Mouse (Mus musculus): Measurements from ENCODE around the gene Ap4b1. TPM values are rescaled to one million over a fixed set of nuclear protein-coding genes. Genes with fewer than 3 reads are reported as not detected.
"Not testable (repeated sequence)": the region's sequence is repeated elsewhere in the genome, so short reads cannot be mapped to it uniquely, and the experiment has no call there.

Ap4b1 gene
- polyA plus RNA-seq, 1 experiment from 2014 or later = 21.0 TPM

GRCm38 (mm10) chr3:103835951-103836310 is 26.6 kb downstream of the Ap4b1 start:
- no peaks in the 10 kb centered on the region for H3K4me1 ChIP-seq
- no peak for ATAC-seq (ENCODE audit: borderline replicate concordance, extremely low read depth, low FRiP score, low TSS enrichment)
- no peaks in the 10 kb centered on the region for H3K27me3 ChIP-seq
- H3K4me3 ChIP-seq = no peak overlapping the region
- no peaks in the 10 kb centered on the region for H3K9me3 ChIP-seq
- H3K36me3 ChIP-seq = no peaks in the 10 kb centered on the region
- no peak overlapping the region for H3K27ac ChIP-seq
- no peak overlapping the region for H3K9ac ChIP-seq
- no peak overlapping the region for H3K4me2 ChIP-seq
- WGBS = 72% methylated on average over 10 of the region's 10 CpGs

GRCm38 (mm10) chr3:103836453-103836852 is 27.1 kb downstream of the Ap4b1 start:
- Histone ChIP-seq H3K4me1 (no peaks in the 10 kb centered on the region), H3K9ac (no peak overlapping the region), H3K4me3 (no peak overlapping the region), H3K9me3 (no peaks in the 10 kb centered on the region), H3K4me2 (no peak overlapping the region), H3K27ac (no peak overlapping the region), H3K36me3 (no peaks in the 10 kb centered on the region), H3K27me3 (no peaks in the 10 kb centered on the region)
- 90% methylated on average over 5 of the region's 5 CpGs for WGBS
- ATAC-seq (ENCODE audit: borderline replicate concordance, extremely low read depth, low FRiP score, low TSS enrichment) = no peak

- no peak overlapping the region for H3K4me3 ChIP-seq
- 86% methylated on average over 6 of the region's 6 CpGs for WGBS
- no peak for ATAC-seq (ENCODE audit: borderline replicate concordance, extremely low read depth, low FRiP score, low TSS enrichment)
These were observed 30.4 kb downstream of the Ap4b1 start for GRCm38 (mm10) chr3:103839711-103840110.

GRCm38 (mm10) chr3:103840195-103840594 is 30.9 kb downstream of the Ap4b1 start:
- 77% methylated on average over 3 of the region's 3 CpGs for WGBS
- H3K9ac ChIP-seq; H3K4me1 ChIP-seq; H3K36me3 ChIP-seq; H3K4me2 ChIP-seq; H3K27ac ChIP-seq; ATAC-seq (ENCODE audit: borderline replicate concordance, extremely low read depth, low FRiP score, low TSS enrichment); H3K9me3 ChIP-seq; H3K4me3 ChIP-seq; H3K27me3 ChIP-seq: not testable (repeated sequence)

More at GRCm38 (mm10) chr3:103839711-103840110, 30.4 kb downstream of the Ap4b1 start:
- Histone ChIP-seq H3K27me3 (no peaks in the 10 kb centered on the region), H3K4me1 (no peaks in the 10 kb centered on the region), H3K9ac (no peak overlapping the region), H3K36me3 (no peaks in the 10 kb centered on the region), H3K4me2 (no peak overlapping the region), H3K27ac (no peak overlapping the region), H3K9me3 (no peaks in the 10 kb centered on the region)

DNA sequence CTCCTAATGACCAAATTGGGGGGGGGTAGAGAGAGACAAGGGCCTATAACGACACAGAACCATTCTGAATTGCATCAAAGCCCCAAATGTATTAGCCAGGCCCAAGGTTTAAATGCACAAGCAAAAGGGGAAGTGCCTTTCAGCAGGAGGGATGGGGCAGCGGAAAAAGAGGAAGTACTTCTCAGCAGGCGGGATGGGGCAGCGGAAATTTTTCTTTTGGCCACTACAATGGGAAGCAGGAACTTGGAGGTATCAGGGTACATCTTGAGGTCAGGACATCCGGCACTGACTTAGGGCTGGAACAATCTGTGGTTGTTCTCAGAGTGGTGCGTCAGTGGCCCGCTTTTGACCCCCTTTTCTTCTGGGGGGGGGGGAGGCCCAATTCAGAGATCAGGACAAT is 31.6 kb downstream of the Ap4b1 start:
- not testable (repeated sequence) for ATAC-seq (ENCODE audit: borderline replicate concordance, extremely low read depth, low FRiP score, low TSS enrichment); H3K4me1 ChIP-seq; H3K4me3 ChIP-seq; H3K27me3 ChIP-seq; H3K9me3 ChIP-seq; H3K4me2 ChIP-seq; H3K9ac ChIP-seq; H3K36me3 ChIP-seq; H3K27ac ChIP-seq
- 90% methylated on average over 7 of the region's 7 CpGs for WGBS

DNA sequence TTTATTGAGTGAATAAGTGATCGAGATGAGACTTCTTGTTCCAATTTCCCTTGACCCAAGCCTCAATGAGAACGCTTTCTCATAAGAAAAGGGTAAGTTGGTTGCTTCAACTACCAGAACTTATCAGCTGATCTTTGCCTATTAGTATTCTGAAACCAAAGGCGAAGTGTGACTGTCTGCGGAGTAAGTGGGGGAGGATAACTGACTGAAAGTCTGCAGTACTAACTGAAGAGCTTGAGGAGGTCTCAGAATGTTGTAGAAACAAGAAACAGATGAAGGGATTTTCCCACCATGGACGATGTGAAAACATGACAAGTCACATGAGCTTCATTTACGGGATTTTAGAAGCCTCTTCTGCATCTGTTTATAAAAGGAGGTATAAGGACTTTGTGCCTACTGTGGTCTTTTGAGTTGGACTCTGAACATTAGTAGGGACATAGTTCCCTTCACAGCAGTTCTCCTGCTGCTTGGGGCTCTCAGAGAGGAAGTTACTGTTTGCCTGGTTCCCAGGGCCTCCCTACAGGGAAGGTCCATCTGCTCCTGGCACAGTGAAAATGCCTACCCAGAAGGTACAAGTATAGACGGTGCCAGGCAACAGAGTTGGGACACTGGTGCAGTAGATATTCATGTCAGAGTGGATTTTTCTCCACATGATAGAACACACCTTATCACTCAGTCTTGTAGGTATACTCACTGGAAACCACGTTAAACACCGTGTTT is 41.5 kb downstream of the Ap4b1 start:
- H3K4me3 ChIP-seq = no peak overlapping the region
- no peaks in the 10 kb centered on the region for H3K4me1 ChIP-seq
- no peaks in the 10 kb centered on the region for H3K9me3 ChIP-seq
- 68% methylated on average over 9 of the region's 9 CpGs for WGBS
- ATAC-seq (ENCODE audit: borderline replicate concordance, extremely low read depth, low FRiP score, low TSS enrichment) = no peak
- H3K9ac ChIP-seq = no peak overlapping the region
- no peaks in the 10 kb centered on the region for H3K36me3 ChIP-seq
- no peaks in the 10 kb centered on the region for H3K27me3 ChIP-seq
- no peak overlapping the region for H3K27ac ChIP-seq
- no peak overlapping the region for H3K4me2 ChIP-seq

DNA sequence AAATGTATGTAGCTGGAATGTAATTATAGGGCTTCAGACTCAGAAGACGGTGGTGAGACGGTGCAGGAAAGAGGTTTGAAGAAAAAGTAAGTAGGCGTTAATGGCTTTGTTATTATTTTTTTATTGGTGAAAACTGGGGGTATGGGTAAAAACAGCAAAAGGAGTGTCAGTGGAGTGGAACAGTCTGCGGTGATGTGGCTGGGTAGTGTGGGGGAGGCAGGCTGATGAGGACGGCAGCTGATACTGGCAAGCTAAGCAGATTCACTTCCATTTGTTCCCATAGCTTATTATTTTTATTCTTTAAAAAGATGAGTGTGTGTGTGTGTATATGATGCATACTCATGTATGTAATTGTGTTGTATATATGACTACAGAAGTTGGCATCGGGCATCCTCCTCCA is 42.2 kb downstream of the Ap4b1 start:
- no peaks in the 10 kb centered on the region for H3K4me1 ChIP-seq
- no peaks in the 10 kb centered on the region for H3K9me3 ChIP-seq
- WGBS = 86% methylated on average over 6 of the region's 6 CpGs
- no peak overlapping the region for H3K4me3 ChIP-seq
- H3K27me3 ChIP-seq = no peaks in the 10 kb centered on the region
- H3K9ac ChIP-seq = no peak overlapping the region
- no peak overlapping the region for H3K4me2 ChIP-seq
- no peaks in the 10 kb centered on the region for H3K36me3 ChIP-seq
- no peak for ATAC-seq (ENCODE audit: borderline replicate concordance, extremely low read depth, low FRiP score, low TSS enrichment)
- no peak overlapping the region for H3K27ac ChIP-seq

DNA sequence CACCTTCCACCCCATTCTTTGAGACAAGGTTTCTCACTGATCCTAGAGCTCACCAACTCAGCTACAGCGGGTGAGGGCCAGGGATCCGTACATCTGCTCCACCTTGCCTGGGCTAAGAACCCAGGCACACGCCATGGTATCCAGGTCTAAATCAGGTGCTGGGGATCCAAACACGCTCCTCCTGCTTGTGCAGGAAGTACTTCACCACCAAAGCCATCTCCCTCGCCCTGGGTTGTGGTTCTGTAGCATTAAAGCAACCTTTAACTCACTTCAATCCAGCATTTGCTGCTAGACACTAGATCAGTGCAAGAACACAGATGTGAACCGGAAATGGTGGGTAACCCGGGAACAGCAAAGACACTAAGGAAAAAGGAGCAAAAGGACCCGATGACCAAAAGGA is 42.6 kb downstream of the Ap4b1 start:
- no peak overlapping the region for H3K9ac ChIP-seq
- H3K36me3 ChIP-seq = no peaks in the 10 kb centered on the region
- ATAC-seq (ENCODE audit: borderline replicate concordance, extremely low read depth, low FRiP score, low TSS enrichment) = no peak
- H3K4me1 ChIP-seq = no peaks in the 10 kb centered on the region
- H3K27me3 ChIP-seq = no peaks in the 10 kb centered on the region
- 85% methylated on average over 8 of the region's 8 CpGs for WGBS
- H3K9me3 ChIP-seq = no peaks in the 10 kb centered on the region
- no peak overlapping the region for H3K4me3 ChIP-seq
- no peak overlapping the region for H3K27ac ChIP-seq
- no peak overlapping the region for H3K4me2 ChIP-seq

DNA sequence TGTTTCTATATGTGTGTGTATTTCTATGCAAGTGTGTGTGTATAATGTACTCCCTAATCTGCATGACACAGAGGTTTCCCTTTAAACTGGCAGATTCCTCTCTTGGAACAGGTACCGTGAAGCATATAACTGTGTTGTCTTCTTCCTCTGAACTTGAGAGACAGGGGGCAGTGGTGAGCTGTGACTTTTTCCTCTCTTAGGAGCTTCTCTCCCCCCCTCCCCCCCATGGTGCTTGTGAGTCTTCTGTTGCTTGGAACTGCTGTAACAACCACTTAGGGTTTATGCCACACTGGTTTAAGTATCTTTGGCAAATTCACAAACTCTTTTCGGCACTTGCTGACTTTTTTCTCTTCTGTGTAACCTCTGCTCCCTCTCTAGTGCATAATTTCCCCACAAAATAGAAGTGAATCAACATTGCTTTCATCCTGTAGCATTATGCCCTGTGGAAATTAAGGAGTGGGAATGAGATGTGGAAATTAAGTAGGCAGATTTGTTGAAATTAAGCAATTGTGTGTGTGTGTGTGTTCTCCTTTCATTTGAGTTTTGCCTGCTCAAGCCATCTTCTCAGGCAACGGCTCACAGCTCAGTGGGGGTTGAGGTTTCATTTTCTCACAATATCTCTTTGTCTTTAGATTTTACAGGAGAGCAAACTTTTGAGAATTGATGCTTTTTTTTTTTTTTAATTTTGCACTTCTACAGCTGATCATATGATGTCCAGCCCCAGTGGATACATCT is 43.4 kb downstream of the Ap4b1 start:
- ATAC-seq (ENCODE audit: borderline replicate concordance, extremely low read depth, low FRiP score, low TSS enrichment) = no peak
- no peak overlapping the region for H3K4me2 ChIP-seq
- H3K9ac ChIP-seq = no peak overlapping the region
- no peaks in the 10 kb centered on the region for H3K27me3 ChIP-seq
- 46% methylated on average over 3 of the region's 3 CpGs for WGBS
- H3K4me3 ChIP-seq = no peak overlapping the region
- no peaks in the 10 kb centered on the region for H3K36me3 ChIP-seq
- no peaks in the 10 kb centered on the region for H3K4me1 ChIP-seq
- H3K27ac ChIP-seq = no peak overlapping the region
- H3K9me3 ChIP-seq = no peaks in the 10 kb centered on the region

- 45% methylated on average over 8 of the region's 8 CpGs for WGBS
- H3K9me3 ChIP-seq = no peaks in the 10 kb centered on the region
- no peaks in the 10 kb centered on the region for H3K4me1 ChIP-seq
- ATAC-seq (ENCODE audit: borderline replicate concordance, extremely low read depth, low FRiP score, low TSS enrichment) = no peak
- H3K36me3 ChIP-seq = no peaks in the 10 kb centered on the region
- no peak overlapping the region for H3K4me2 ChIP-seq
- no peaks in the 10 kb centered on the region for H3K27me3 ChIP-seq
- H3K27ac ChIP-seq = no peak overlapping the region
- H3K4me3 ChIP-seq = no peak overlapping the region
- no peak overlapping the region for H3K9ac ChIP-seq
These were observed 44.5 kb downstream of the Ap4b1 start for GRCm38 (mm10) chr3:103853804-103854203.

DNA sequence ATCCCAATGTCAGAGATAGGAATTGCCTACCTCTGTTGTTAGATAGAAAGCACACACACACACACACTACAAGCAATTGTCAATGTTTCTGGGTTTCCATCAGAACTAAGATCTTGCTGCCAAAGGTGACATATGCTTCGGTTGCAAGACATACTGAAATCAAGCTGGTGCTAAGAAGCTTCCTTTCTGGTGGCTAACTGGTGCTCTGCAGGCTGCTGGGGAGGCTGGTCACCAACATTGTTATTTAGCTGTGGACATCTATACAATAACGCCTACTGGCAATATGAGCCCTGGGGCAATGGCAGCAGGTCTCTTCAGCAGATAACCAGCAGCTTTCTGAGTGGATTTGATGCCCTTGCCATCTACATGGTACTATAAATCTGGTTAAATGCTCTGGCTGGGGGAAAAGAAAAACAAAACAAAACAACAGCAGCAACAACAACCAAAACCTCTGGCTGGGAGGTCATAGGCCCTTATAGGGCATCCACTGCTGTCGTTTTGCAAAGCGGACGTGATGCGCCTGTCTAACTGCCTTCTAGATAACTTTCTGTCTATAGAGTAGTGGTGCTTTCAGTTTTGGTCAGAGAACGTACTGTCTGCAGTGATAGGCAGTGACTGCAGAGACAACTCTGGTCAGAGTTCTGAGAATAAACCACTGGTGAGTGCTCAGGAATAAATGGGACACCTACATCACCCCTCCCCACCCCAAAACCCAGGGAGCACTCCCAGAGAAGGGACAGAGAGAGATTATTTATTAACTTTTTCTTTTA is 47.9 kb downstream of the Ap4b1 start:
- no peak for ATAC-seq (ENCODE audit: borderline replicate concordance, extremely low read depth, low FRiP score, low TSS enrichment)
- WGBS = 86% methylated on average over 7 of the region's 7 CpGs

GRCm38 (mm10) chr3:103857977-103858563 is 48.8 kb downstream of the Ap4b1 start:
- no peak for ATAC-seq (ENCODE audit: borderline replicate concordance, extremely low read depth, low FRiP score, low TSS enrichment)
- Histone ChIP-seq H3K4me2 (no peak overlapping the region), H3K9ac (no peak overlapping the region), H3K9me3 (no peaks in the 10 kb centered on the region), H3K27ac (no peak overlapping the region), H3K27me3 (no peaks in the 10 kb centered on the region), H3K4me3 (no peak overlapping the region), H3K4me1 (no peaks in the 10 kb centered on the region), H3K36me3 (no peaks in the 10 kb centered on the region)
- 79% methylated on average over 6 of the region's 6 CpGs for WGBS

More for the DNA sequence above, 47.9 kb downstream of the Ap4b1 start:
- Histone ChIP-seq H3K9me3 (no peaks in the 10 kb centered on the region), H3K4me1 (no peaks in the 10 kb centered on the region), H3K4me2 (no peak overlapping the region), H3K9ac (no peak overlapping the region), H3K27me3 (no peaks in the 10 kb centered on the region), H3K36me3 (no peaks in the 10 kb centered on the region), H3K27ac (no peak overlapping the region), H3K4me3 (no peak overlapping the region)
